Mouse (Mus musculus) right cerebral cortex, adult 2 months (tissue): ENCODE data around the gene Pmf1.
"Not testable (repeated sequence)": the region's sequence is repeated elsewhere in the genome, so short reads cannot be mapped to it uniquely, and the experiment has no call there.

Source experiments
- DNase-seq, 2 experiments: peaks; one replicate each; pipeline ENCODE4 v3.0.0; 2021 to 2022; ENCODE audit warnings: low spot score in 2 of 2

The Pmf1 gene

GRCm38 (mm10) chr3:88395742-88396141, 14.4 kb downstream of the Pmf1 start:
- DNase-seq: no peak

- no peak for DNase-seq
Measured at GRCm38 (mm10) chr3:88395288-88395687, 14.8 kb downstream of the Pmf1 start.

- no peak for DNase-seq
Measured at GRCm38 (mm10) chr3:88393776-88394375, 16.3 kb downstream of the Pmf1 start.

GRCm38 (mm10) chr3:88384364-88384763, 25.8 kb downstream of the Pmf1 start, which contains the start of gene Bglap:
Gene Bglap (minus strand): TSS chr3:88384464.
- DNase-seq: no peak

GRCm38 (mm10) chr3:88382383-88382782, 27.7 kb downstream of the Pmf1 start:
- DNase-seq: not testable (repeated sequence)

- not testable (repeated sequence) for DNase-seq
Measured at GRCm38 (mm10) chr3:88381389-88382315, 28.5 kb downstream of the Pmf1 start.

- not testable (repeated sequence) for DNase-seq
Measured at GRCm38 (mm10) chr3:88378599-88378998, 31.5 kb downstream of the Pmf1 start, which contains the start of gene Bglap2. Gene Bglap2 (minus strand): TSS chr3:88378699.

GRCm38 (mm10) chr3:88376644-88377043, 33.5 kb downstream of the Pmf1 start:
- DNase-seq: not testable (repeated sequence)

- DNase-seq: not testable (repeated sequence)
Measured at GRCm38 (mm10) chr3:88375750-88376626, 34.1 kb downstream of the Pmf1 start.

- not testable (repeated sequence) for DNase-seq
Measured at GRCm38 (mm10) chr3:88372643-88373042, 37.5 kb downstream of the Pmf1 start, which contains the start of gene Bglap3. Gene Bglap3 (minus strand): TSS chr3:88372743.

GRCm38 (mm10) chr3:88368511-88368910, 41.6 kb downstream of the Pmf1 start:
- not testable (repeated sequence) for DNase-seq

GRCm38 (mm10) chr3:88367517-88367916, 42.6 kb downstream of the Pmf1 start:
- DNase-seq: not testable (repeated sequence)

- DNase-seq: peak; percentile 67 to 69
Measured at GRCm38 (mm10) chr3:88366830-88367428, 43.2 kb downstream of the Pmf1 start.

GRCm38 (mm10) chr3:88365705-88366361, 44.3 kb downstream of the Pmf1 start:
- peak in 1 of 2 experiments; percentile 38 for DNase-seq

GRCm38 (mm10) chr3:88364337-88364736, 45.8 kb downstream of the Pmf1 start, which contains the start of gene Paqr6:
Gene Paqr6 (plus strand): TSS chr3:88364584.
- DNase-seq: no peak

- peak in 1 of 2 experiments; percentile 35 for DNase-seq
Measured at GRCm38 (mm10) chr3:88363700-88364099, 46.4 kb downstream of the Pmf1 start.

- DNase-seq: no peak
Measured at GRCm38 (mm10) chr3:88361612-88362313, 48.4 kb downstream of the Pmf1 start.

GRCm38 (mm10) chr3:88361096-88361495, 49.0 kb downstream of the Pmf1 start:
- DNase-seq: no peak

GRCm38 (mm10) chr3:88359989-88360388, 50.1 kb downstream of the Pmf1 start:
- no peak for DNase-seq

- DNase-seq: no peak
Measured at GRCm38 (mm10) chr3:88359584-88359983, 50.5 kb downstream of the Pmf1 start.
